Mouse (Mus musculus) liver, embryonic 12.5 days (tissue): ENCODE measurements at regions not wholly inside any gene's neighbourhood (a gene's known extent, or its start where the extent isn't known, plus 50 kb on each side); places are given as distances from the start of the nearest gene placed in this dataset.

Experiments used
- ATAC-seq: fragments of 200-750 bp; cut with Nextera tagmentation; 2 replicates; pipeline ENCODE4 v1.8.0; 2017; ENCODE audit warnings: moderate number of reproducible peaks, mild to moderate bottlenecking, moderate library complexity
- H3K27ac ChIP-seq: fragments of 300-500 bp; sonication (generic); 2 replicates; pipeline ENCODE4 v1.5.1; 2016; ENCODE audit warnings: mild to moderate bottlenecking
- H3K27me3 ChIP-seq: fragments of 300-500 bp; sonication (generic); replicated peaks from 2 replicates; pipeline ENCODE4 v1.6.1; 2016; ENCODE audit warnings: mild to moderate bottlenecking, moderate library complexity
- H3K36me3 ChIP-seq: fragments of 300-500 bp; sonication (generic); 2 replicates; pipeline ENCODE4 v1.6.1; 2016; ENCODE audit warnings: mild to moderate bottlenecking, moderate library complexity
- H3K4me1 ChIP-seq: fragments of 300-500 bp; sonication (generic); 2 replicates; pipeline ENCODE4 v1.6.1; 2016
- H3K4me2 ChIP-seq: fragments of 300-500 bp; sonication (generic); 2 replicates; pipeline ENCODE4 v1.6.1; 2016; ENCODE audit warnings: mild to moderate bottlenecking, moderate library complexity
- H3K4me3 ChIP-seq: fragments of 300-500 bp; sonication (generic); 2 replicates; pipeline ENCODE4 v1.5.1; 2016; ENCODE audit warnings: mild to moderate bottlenecking, moderate library complexity
- H3K9ac ChIP-seq: fragments of 300-500 bp; sonication (generic); 2 replicates; pipeline ENCODE4 v1.6.1; 2016; ENCODE audit warnings: mild to moderate bottlenecking, moderate library complexity
- H3K9me3 ChIP-seq: fragments of 300-500 bp; sonication (generic); replicated peaks from 2 replicates; pipeline ENCODE4 v1.6.1; 2016; ENCODE audit warnings: mild to moderate bottlenecking, moderate library complexity
- WGBS: fragments of 180-500 bp; shearing (Covaris S2); methylation state at CpG from one replicate; pipeline ENCODE4 v1.1.7; 2016; ENCODE audit not compliant: insufficient replicate concordance; 5-methylcytosine and 5-hydroxymethylcytosine counted together

- no peak for ATAC-seq
- H3K27ac ChIP-seq = no peak overlapping the region
Observed at GRCm38 (mm10) chr3:53393945-53394344, 69.2 kb downstream of the Nhlrc3 start.

GRCm38 (mm10) chr3:53381704-53382581, 81.2 kb downstream of the Nhlrc3 start:
- 38% methylated on average over 14 of the region's 14 CpGs for WGBS
- H3K27me3 ChIP-seq = no peaks in the 10 kb centered on the region
- no peak for ATAC-seq
- no peaks in the 10 kb centered on the region for H3K4me1 ChIP-seq
- no peaks in the 10 kb centered on the region for H3K9me3 ChIP-seq
- H3K4me2 ChIP-seq = no peak overlapping the region
- no peak overlapping the region for H3K9ac ChIP-seq
- H3K4me3 ChIP-seq = no peak overlapping the region
- no peak overlapping the region for H3K27ac ChIP-seq
- no peaks in the 10 kb centered on the region for H3K36me3 ChIP-seq

More at GRCm38 (mm10) chr3:53393945-53394344, 69.2 kb downstream of the Nhlrc3 start:
- H3K27me3 ChIP-seq = no peaks in the 10 kb centered on the region
- H3K9ac ChIP-seq = no peak overlapping the region
- H3K4me1 ChIP-seq = no peaks in the 10 kb centered on the region
- no peaks in the 10 kb centered on the region for H3K9me3 ChIP-seq
- H3K4me2 ChIP-seq = no peak overlapping the region
- no peak overlapping the region for H3K4me3 ChIP-seq
- WGBS = 76% methylated on average over 7 of the region's 7 CpGs
- no peaks in the 10 kb centered on the region for H3K36me3 ChIP-seq

- Histone ChIP-seq H3K9ac (no peak overlapping the region), H3K36me3 (no peaks in the 10 kb centered on the region), H3K4me3 (no peak overlapping the region), H3K27me3 (no peaks in the 10 kb centered on the region), H3K4me2 (no peak overlapping the region), H3K9me3 (no peaks in the 10 kb centered on the region), H3K27ac (no peak overlapping the region), H3K4me1 (no peaks in the 10 kb centered on the region)
- no peak for ATAC-seq
- WGBS = 51% methylated on average over 4 of the region's 4 CpGs
Observed at GRCm38 (mm10) chr3:53379519-53380181, 83.5 kb downstream of the Nhlrc3 start.

- Histone ChIP-seq H3K4me1 (no peaks in the 10 kb centered on the region), H3K9ac (no peak overlapping the region), H3K4me2 (no peak overlapping the region), H3K36me3 (no peaks in the 10 kb centered on the region), H3K9me3 (no peaks in the 10 kb centered on the region), H3K4me3 (no peak overlapping the region), H3K27ac (no peak overlapping the region), H3K27me3 (no peaks in the 10 kb centered on the region)
- 61% methylated on average over 3 of the region's 3 CpGs for WGBS
- no peak for ATAC-seq
Observed at GRCm38 (mm10) chr3:53376864-53377447, 86.2 kb downstream of the Nhlrc3 start.

- ATAC-seq = no peak
- 72% methylated on average over 7 of the region's 7 CpGs for WGBS
- no peaks in the 10 kb centered on the region for H3K4me1 ChIP-seq
- peaks cover 8% of the 10 kb centered on the region for H3K9me3 ChIP-seq
- H3K36me3 ChIP-seq = no peaks in the 10 kb centered on the region
- no peak overlapping the region for H3K4me2 ChIP-seq
- H3K9ac ChIP-seq = no peak overlapping the region
- H3K27ac ChIP-seq = no peak overlapping the region
- H3K4me3 ChIP-seq = no peak overlapping the region
- no peaks in the 10 kb centered on the region for H3K27me3 ChIP-seq
Observed at GRCm38 (mm10) chr3:53372887-53373286, 90.2 kb downstream of the Nhlrc3 start.

GRCm38 (mm10) chr3:53371910-53372309, 91.2 kb downstream of the Nhlrc3 start:
- no peak overlapping the region for H3K9ac ChIP-seq
- H3K27ac ChIP-seq = no peak overlapping the region
- no peaks in the 10 kb centered on the region for H3K27me3 ChIP-seq
- no peak overlapping the region for H3K4me3 ChIP-seq
- 62% methylated on average over 7 of the region's 7 CpGs for WGBS
- peaks cover 8% of the 10 kb centered on the region for H3K9me3 ChIP-seq
- H3K36me3 ChIP-seq = no peaks in the 10 kb centered on the region
- ATAC-seq = no peak
- no peaks in the 10 kb centered on the region for H3K4me1 ChIP-seq
- H3K4me2 ChIP-seq = no peak overlapping the region

GRCm38 (mm10) chr3:53361202-53361601, 101.9 kb downstream of the Nhlrc3 start:
- Histone ChIP-seq H3K36me3 (no peaks in the 10 kb centered on the region), H3K9ac (no peak overlapping the region), H3K27me3 (no peaks in the 10 kb centered on the region), H3K4me2 (no peak overlapping the region), H3K27ac (no peak overlapping the region), H3K4me3 (no peak overlapping the region), H3K4me1 (no peaks in the 10 kb centered on the region), H3K9me3 (0 out of 2 replicates have a peak, but pooled peaks cover 6% of the 10 kb centered on the region)
- ATAC-seq = no peak
- 73% methylated on average over 3 of the region's 4 CpGs for WGBS

GRCm38 (mm10) chr3:53353693-53354092, 109.4 kb downstream of the Nhlrc3 start:
- Histone ChIP-seq H3K36me3 (no peaks in the 10 kb centered on the region), H3K27me3 (no peaks in the 10 kb centered on the region), H3K9me3 (no peaks in the 10 kb centered on the region), H3K27ac (no peak overlapping the region), H3K9ac (no peak overlapping the region), H3K4me2 (no peak overlapping the region), H3K4me1 (no peaks in the 10 kb centered on the region), H3K4me3 (no peak overlapping the region)
- no peak for ATAC-seq
- WGBS = 71% methylated on average over 8 of the region's 8 CpGs

GRCm38 (mm10) chr3:53353282-53353681, 109.8 kb downstream of the Nhlrc3 start:
- no peaks in the 10 kb centered on the region for H3K4me1 ChIP-seq
- ATAC-seq = no peak
- H3K9ac ChIP-seq = no peak overlapping the region
- no peak overlapping the region for H3K27ac ChIP-seq
- no peaks in the 10 kb centered on the region for H3K27me3 ChIP-seq
- WGBS = 82% methylated on average over 7 of the region's 7 CpGs
- no peaks in the 10 kb centered on the region for H3K9me3 ChIP-seq
- no peaks in the 10 kb centered on the region for H3K36me3 ChIP-seq
- no peak overlapping the region for H3K4me2 ChIP-seq
- no peak overlapping the region for H3K4me3 ChIP-seq

GRCm38 (mm10) chr3:53343638-53344037, 119.5 kb downstream of the Nhlrc3 start:
- H3K27me3 ChIP-seq = 0 out of 2 replicates have a peak, but pooled peaks cover 3% of the 10 kb centered on the region
- H3K9ac ChIP-seq = no peak overlapping the region
- H3K4me3 ChIP-seq = no peak overlapping the region
- H3K36me3 ChIP-seq = no peaks in the 10 kb centered on the region
- ATAC-seq = no peak
- no peak overlapping the region for H3K4me2 ChIP-seq
- no peaks in the 10 kb centered on the region for H3K9me3 ChIP-seq
- no peaks in the 10 kb centered on the region for H3K4me1 ChIP-seq
- 69% methylated on average over 6 of the region's 6 CpGs for WGBS
- no peak overlapping the region for H3K27ac ChIP-seq

- 0 out of 2 replicates have a peak, but pooled peaks cover 3% of the 10 kb centered on the region for H3K27me3 ChIP-seq
- no peaks in the 10 kb centered on the region for H3K9me3 ChIP-seq
- ATAC-seq = no peak
- no peak overlapping the region for H3K4me2 ChIP-seq
- no peaks in the 10 kb centered on the region for H3K36me3 ChIP-seq
- no peak overlapping the region for H3K27ac ChIP-seq
- 64% methylated on average over 22 of the region's 22 CpGs for WGBS
- no peak overlapping the region for H3K9ac ChIP-seq
- no peaks in the 10 kb centered on the region for H3K4me1 ChIP-seq
- H3K4me3 ChIP-seq = no peak overlapping the region
Observed at GRCm38 (mm10) chr3:53341304-53342206, 121.6 kb downstream of the Nhlrc3 start.
